Mouse (Mus musculus): ENCODE results near the gene Ttc24. TPM values are rescaled to one million over a fixed set of nuclear protein-coding genes. Genes with fewer than 3 reads are reported as not detected.

Gene Ttc24
- polyA plus RNA-seq, 1 experiment from 2014 or later: 0.11 TPM

- H3K4me2 ChIP-seq (ENCODE audit: low read depth, low read length): no peak overlapping the region
- WGBS: 78% methylated on average over 2 of the region's 2 CpGs
Measured at GRCm38 (mm10) chr3:88074351-88074750, 3.8 kb downstream of the Ttc24 start.

DNA sequence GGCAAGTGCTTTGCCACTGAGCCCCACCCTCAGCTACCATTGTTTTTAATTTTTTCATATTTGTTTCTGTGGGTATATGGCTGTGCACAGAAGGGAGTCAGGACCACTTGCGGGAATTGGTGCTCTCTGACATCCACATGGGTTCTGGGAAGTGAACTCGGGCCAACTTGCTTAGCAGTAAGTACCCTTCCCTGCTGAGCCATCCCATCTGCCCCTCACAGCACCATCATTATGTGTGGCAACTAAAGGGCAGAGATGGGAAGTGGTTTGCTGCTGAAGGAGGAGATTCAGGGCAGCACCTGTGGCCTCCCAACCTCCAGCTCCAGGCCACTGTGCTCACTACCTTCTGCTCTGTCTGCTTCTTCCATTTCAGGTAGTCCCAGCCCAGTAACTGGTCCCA is 4.5 kb downstream of the Ttc24 start:
- no peak overlapping the region for H3K4me2 ChIP-seq (ENCODE audit: low read depth, low read length)
- 65% methylated on average over 2 of the region's 2 CpGs for WGBS
- ATAC-seq (replicated peaks; ENCODE audit: insufficient number of reproducible peaks, low FRiP score, low TSS enrichment, low read depth) (no peak), DNase-seq (ENCODE audit: low spot score) (no peak)
- H3K27me3 ChIP-seq (ENCODE audit: control insufficient read depth, insufficient read depth, low read length): no peaks in the 10 kb centered on the region
- H3K9ac ChIP-seq (replicated peaks; ENCODE audit: low read length): no peak overlapping the region
- no peaks in the 10 kb centered on the region for H3K9me3 ChIP-seq (replicated peaks; ENCODE audit: control insufficient read depth, low read length)
- no peaks in the 10 kb centered on the region for H3K4me1 ChIP-seq (ENCODE audit: control insufficient read depth, insufficient read depth, low read length)
- no peak overlapping the region for H3K4me3 ChIP-seq (ENCODE audit: low read depth, low read length)
- no peak overlapping the region for H3K27ac ChIP-seq (replicated peaks; ENCODE audit: low read depth, low read length)
- no peaks in the 10 kb centered on the region for H3K36me3 ChIP-seq (replicated peaks; ENCODE audit: control insufficient read depth, insufficient read depth, low read depth, low read length)

More at GRCm38 (mm10) chr3:88074351-88074750, 3.8 kb downstream of the Ttc24 start:
- Histone ChIP-seq H3K9ac (replicated peaks; ENCODE audit: low read length) (no peak overlapping the region), H3K27me3 (ENCODE audit: control insufficient read depth, insufficient read depth, low read length) (no peaks in the 10 kb centered on the region), H3K4me3 (ENCODE audit: low read depth, low read length) (no peak overlapping the region), H3K36me3 (replicated peaks; ENCODE audit: control insufficient read depth, insufficient read depth, low read depth, low read length) (no peaks in the 10 kb centered on the region), H3K9me3 (replicated peaks; ENCODE audit: control insufficient read depth, low read length) (no peaks in the 10 kb centered on the region), H3K27ac (replicated peaks; ENCODE audit: low read depth, low read length) (no peak overlapping the region), H3K4me1 (ENCODE audit: control insufficient read depth, insufficient read depth, low read length) (no peaks in the 10 kb centered on the region)
- DNase-seq (ENCODE audit: low spot score) (no peak), ATAC-seq (replicated peaks; ENCODE audit: insufficient number of reproducible peaks, low FRiP score, low TSS enrichment, low read depth) (no peak)

DNA sequence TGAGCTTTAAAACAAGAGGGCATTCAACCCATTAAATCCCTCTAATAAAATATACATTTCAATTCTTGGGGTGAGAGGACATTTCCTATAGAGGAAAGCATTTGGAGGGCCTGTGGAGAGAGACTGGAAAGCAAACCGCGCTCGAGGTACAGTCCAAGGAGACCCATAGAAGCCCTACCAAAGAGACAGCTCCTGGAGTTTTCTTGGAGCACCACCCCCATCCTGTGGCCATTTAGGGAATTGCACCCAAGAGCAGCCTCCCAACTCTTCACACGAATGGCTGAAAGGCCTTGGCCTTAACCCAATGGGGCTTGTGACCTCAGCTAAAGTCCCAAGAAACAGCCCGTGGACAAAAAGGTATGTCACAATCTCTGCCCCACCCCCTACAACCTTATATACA is 6.3 kb downstream of the Ttc24 start:
- DNase-seq (ENCODE audit: low spot score) (peak; percentile 85), ATAC-seq (replicated peaks; ENCODE audit: insufficient number of reproducible peaks, low FRiP score, low TSS enrichment, low read depth) (peak; percentile 61; the same call in 1 of the 2 replicates)
- Histone ChIP-seq H3K27me3 (ENCODE audit: control insufficient read depth, insufficient read depth, low read length) (no peaks in the 10 kb centered on the region), H3K9me3 (replicated peaks; ENCODE audit: control insufficient read depth, low read length) (no peaks in the 10 kb centered on the region), H3K4me2 (ENCODE audit: low read depth, low read length) (no peak overlapping the region), H3K4me1 (ENCODE audit: control insufficient read depth, insufficient read depth, low read length) (no peaks in the 10 kb centered on the region), H3K9ac (replicated peaks; ENCODE audit: low read length) (no peak overlapping the region), H3K4me3 (ENCODE audit: low read depth, low read length) (no peak overlapping the region), H3K27ac (replicated peaks; ENCODE audit: low read depth, low read length) (no peak overlapping the region), H3K36me3 (replicated peaks; ENCODE audit: control insufficient read depth, insufficient read depth, low read depth, low read length) (no peaks in the 10 kb centered on the region)
- WGBS: 3% methylated on average over 5 of the region's 5 CpGs

- 12% methylated on average over 2 of the region's 2 CpGs for WGBS
- no peak overlapping the region for H3K4me3 ChIP-seq (ENCODE audit: low read depth, low read length)
- H3K9me3 ChIP-seq (replicated peaks; ENCODE audit: control insufficient read depth, low read length): no peaks in the 10 kb centered on the region
- H3K9ac ChIP-seq (replicated peaks; ENCODE audit: low read length): no peak overlapping the region
- no peaks in the 10 kb centered on the region for H3K36me3 ChIP-seq (replicated peaks; ENCODE audit: control insufficient read depth, insufficient read depth, low read depth, low read length)
- DNase-seq (ENCODE audit: low spot score) (peak; percentile 49), ATAC-seq (replicated peaks; ENCODE audit: insufficient number of reproducible peaks, low FRiP score, low TSS enrichment, low read depth) (no peak)
- no peaks in the 10 kb centered on the region for H3K4me1 ChIP-seq (ENCODE audit: control insufficient read depth, insufficient read depth, low read length)
- no peaks in the 10 kb centered on the region for H3K27me3 ChIP-seq (ENCODE audit: control insufficient read depth, insufficient read depth, low read length)
- no peak overlapping the region for H3K4me2 ChIP-seq (ENCODE audit: low read depth, low read length)
- H3K27ac ChIP-seq (replicated peaks; ENCODE audit: low read depth, low read length): no peak overlapping the region
Measured at GRCm38 (mm10) chr3:88068386-88068785, 9.7 kb downstream of the Ttc24 start.

DNA sequence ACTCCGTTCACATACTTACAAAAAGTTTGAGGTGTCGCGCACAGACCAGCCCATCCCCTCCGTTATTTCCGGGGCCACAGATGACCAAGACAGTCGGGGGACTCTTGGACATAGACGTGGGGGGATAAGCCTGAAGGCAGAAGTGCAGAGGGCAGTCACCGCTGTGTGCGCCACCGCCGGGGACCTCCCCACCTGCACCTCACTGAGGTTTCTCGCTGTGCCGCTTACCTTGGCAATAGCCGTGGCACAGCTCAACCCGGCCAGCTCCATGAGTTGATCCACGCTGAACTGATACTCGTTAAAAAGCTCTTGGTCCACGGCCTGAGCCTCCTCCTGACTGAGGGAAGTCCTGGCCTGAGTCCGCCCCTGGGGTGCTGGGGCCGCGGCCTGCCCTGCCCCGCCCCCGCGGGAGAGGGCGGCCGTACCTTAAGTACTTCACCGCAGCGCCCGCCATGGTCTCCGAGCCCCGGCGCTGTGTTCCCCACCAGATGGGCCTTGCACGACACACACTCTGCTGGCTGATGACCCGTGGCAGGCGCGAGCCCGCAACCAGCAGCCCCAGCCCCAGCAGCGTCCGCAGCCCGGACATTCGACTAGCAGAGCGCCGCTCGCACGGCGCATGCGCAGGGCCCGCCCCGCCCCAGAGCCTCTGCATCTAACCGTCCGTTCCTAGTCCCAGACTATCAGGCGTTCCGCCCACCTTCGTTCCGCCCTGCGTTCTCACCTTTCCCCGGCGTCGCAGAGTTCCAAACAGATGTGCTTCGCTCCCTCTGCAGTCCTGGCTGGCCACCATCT is 20.0 kb downstream of the Ttc24 start, which contains the start of gene Naxe:
Gene Naxe (minus strand): TSS at position 594 of the 795 bp plus-strand sequence.
- DNase-seq (ENCODE audit: low spot score) (peak; percentile 94), ATAC-seq (replicated peaks; ENCODE audit: insufficient number of reproducible peaks, low FRiP score, low TSS enrichment, low read depth) (peak; percentile 93)
- Histone ChIP-seq H3K27me3 (ENCODE audit: control insufficient read depth, insufficient read depth, low read length) (no peaks in the 10 kb centered on the region), H3K4me3 (ENCODE audit: low read depth, low read length) (peak within 1 kb of the TSS; percentile 85), H3K4me2 (ENCODE audit: low read depth, low read length) (peak within 1 kb of the TSS; percentile 76), H3K4me1 (ENCODE audit: control insufficient read depth, insufficient read depth, low read length) (no peaks in the 10 kb centered on the region; the same call in 1 of the 2 replicates), H3K36me3 (replicated peaks; ENCODE audit: control insufficient read depth, insufficient read depth, low read depth, low read length) (no peaks in the 10 kb centered on the region; the same call in none of the 2 replicates), H3K27ac (replicated peaks; ENCODE audit: low read depth, low read length) (0 out of 2 replicates have a peak within 1 kb of the TSS, but pooled peaks have one; percentile 58), H3K9me3 (replicated peaks; ENCODE audit: control insufficient read depth, low read length) (no peaks in the 10 kb centered on the region), H3K9ac (replicated peaks; ENCODE audit: low read length) (peak within 1 kb of the TSS; percentile 86)
- under 1% methylated on average over 58 of the region's 60 CpGs for WGBS

GRCm38 (mm10) chr3:88057030-88057429 is 21.1 kb downstream of the Ttc24 start:
- H3K9ac ChIP-seq (replicated peaks; ENCODE audit: low read length): no peak overlapping the region
- H3K4me1 ChIP-seq (ENCODE audit: control insufficient read depth, insufficient read depth, low read length): no peaks in the 10 kb centered on the region; the same call in 1 of the 2 replicates
- no peak overlapping the region for H3K27ac ChIP-seq (replicated peaks; ENCODE audit: low read depth, low read length)
- WGBS: 78% methylated on average over 6 of the region's 6 CpGs
- H3K9me3 ChIP-seq (replicated peaks; ENCODE audit: control insufficient read depth, low read length): no peaks in the 10 kb centered on the region
- DNase-seq (ENCODE audit: low spot score): no peak
- no peaks in the 10 kb centered on the region; the same call in none of the 2 replicates for H3K36me3 ChIP-seq (replicated peaks; ENCODE audit: control insufficient read depth, insufficient read depth, low read depth, low read length)
- H3K27me3 ChIP-seq (ENCODE audit: control insufficient read depth, insufficient read depth, low read length): no peaks in the 10 kb centered on the region
- H3K4me2 ChIP-seq (ENCODE audit: low read depth, low read length): no peak overlapping the region
- no peak overlapping the region for H3K4me3 ChIP-seq (ENCODE audit: low read depth, low read length)
- no peak for ATAC-seq (replicated peaks; ENCODE audit: insufficient number of reproducible peaks, low FRiP score, low TSS enrichment, low read depth)

- H3K9me3 ChIP-seq (replicated peaks; ENCODE audit: control insufficient read depth, low read length): no peaks in the 10 kb centered on the region
- no peak overlapping the region for H3K9ac ChIP-seq (replicated peaks; ENCODE audit: low read length)
- H3K4me2 ChIP-seq (ENCODE audit: low read depth, low read length): no peak overlapping the region
- no peaks in the 10 kb centered on the region for H3K27me3 ChIP-seq (ENCODE audit: control insufficient read depth, insufficient read depth, low read length)
- H3K36me3 ChIP-seq (replicated peaks; ENCODE audit: control insufficient read depth, insufficient read depth, low read depth, low read length): no peaks in the 10 kb centered on the region; the same call in 1 of the 2 replicates
- ATAC-seq (replicated peaks; ENCODE audit: insufficient number of reproducible peaks, low FRiP score, low TSS enrichment, low read depth): no peak
- no peaks in the 10 kb centered on the region for H3K4me1 ChIP-seq (ENCODE audit: control insufficient read depth, insufficient read depth, low read length)
- no peak overlapping the region for H3K4me3 ChIP-seq (ENCODE audit: low read depth, low read length)
- 83% methylated on average over 3 of the region's 3 CpGs for WGBS
- H3K27ac ChIP-seq (replicated peaks; ENCODE audit: low read depth, low read length): no peak overlapping the region
- no peak for DNase-seq (ENCODE audit: low spot score)
Measured at GRCm38 (mm10) chr3:88049532-88049931, 28.6 kb downstream of the Ttc24 start.

All from embryonic facial prominence, embryonic 11.5 days (tissue).